Mouse (Mus musculus): ENCODE measurements around the gene Lias.

DNA sequence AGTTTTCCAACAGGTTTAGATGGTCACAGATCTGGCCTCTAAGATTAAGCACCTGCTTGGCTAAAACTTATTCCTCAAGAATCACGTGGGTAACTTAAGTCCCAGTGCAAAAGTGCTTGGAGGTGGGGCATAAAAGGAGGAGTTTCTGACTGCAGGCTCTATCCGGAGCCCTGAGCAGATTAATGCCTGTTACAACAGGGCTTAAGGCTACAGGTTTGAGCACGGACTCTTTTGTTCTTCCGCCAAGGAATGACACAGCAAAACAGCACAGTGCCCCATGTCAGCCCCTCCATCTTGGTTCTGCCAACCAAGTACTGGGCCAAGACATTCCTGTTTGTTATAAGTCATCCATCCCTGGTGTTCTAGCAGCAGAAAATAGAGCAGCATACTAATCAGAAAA, 37.0 kb downstream of the Lias start:
- TF ChIP-seq CTCF (IDR thresholded peaks at IDR 0.05; ENCODE audit: control insufficient read depth, insufficient read depth, insufficient replicate concordance, low read depth, low read length) = no peak
- no peak for TF ChIP-seq POLR2A (IDR thresholded peaks at IDR 0.05; ENCODE audit: control insufficient read depth, low read depth, low read length)

Data from testis, adult 2 months (tissue).